Mouse (Mus musculus): ENCODE results near the gene Stoml2. TPM values are rescaled to one million over a fixed set of nuclear protein-coding genes. Genes with fewer than 3 reads are reported as not detected.
"Not testable (repeated sequence)": the region's sequence is repeated elsewhere in the genome, so short reads cannot be mapped to it uniquely, and the experiment has no call there.

Stoml2 gene
- polyA plus RNA-seq, 1 experiment from 2014 or later, result 318 TPM

GRCm38 (mm10) chr4:42980467-42980866, 51.0 kb downstream of the Stoml2 start:
- not testable (repeated sequence) for H3K27me3 ChIP-seq (replicated peaks); H3K4me3 ChIP-seq (replicated peaks); H3K27ac ChIP-seq; H3K4me2 ChIP-seq (replicated peaks); H3K4me1 ChIP-seq (replicated peaks); H3K9me3 ChIP-seq; H3K9ac ChIP-seq
- H3K36me3 ChIP-seq, result peaks cover 25% of the 10 kb centered on the region
- ATAC-seq, result peak; percentile 49; the same call in 1 of the 2 replicates
- WGBS, result 91% methylated on average over 8 of the region's 8 CpGs

DNA sequence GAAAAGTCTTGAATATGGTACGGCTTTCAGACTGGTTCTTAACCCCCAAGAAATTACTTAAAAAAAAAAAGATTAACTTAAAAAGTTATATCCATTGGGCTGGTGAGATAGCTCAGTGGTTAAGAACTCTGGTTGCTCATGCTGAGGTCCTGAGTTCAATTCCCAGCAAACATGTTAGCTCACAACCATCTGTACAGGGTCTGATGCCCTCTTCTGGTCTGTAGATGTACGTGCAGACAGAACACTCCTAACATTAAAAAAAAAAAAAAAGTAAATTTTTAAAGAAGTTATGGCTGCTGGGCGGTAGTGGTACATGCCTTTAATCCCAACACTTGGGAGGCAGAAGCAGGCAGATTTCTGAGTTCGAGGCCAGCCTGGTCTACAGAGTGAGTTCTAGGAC, 53.4 kb downstream of the Stoml2 start:
- Histone ChIP-seq H3K4me3 (replicated peaks) (no peak overlapping the region), H3K36me3 (peaks cover 8% of the 10 kb centered on the region), H3K9ac (no peak overlapping the region), H3K27ac (no peak overlapping the region), H3K9me3 (no peaks in the 10 kb centered on the region), H3K27me3 (replicated peaks) (no peaks in the 10 kb centered on the region), H3K4me2 (replicated peaks) (no peak overlapping the region), H3K4me1 (replicated peaks) (no peaks in the 10 kb centered on the region)
- WGBS, result 93% methylated on average over 4 of the region's 4 CpGs
- ATAC-seq, result no peak

Other genes with a start within 250 kb of the Stoml2 start
- gene Fam205a1, start 177.8 kb downstream of the Stoml2 start, polyA plus RNA-seq (2015; fragmentation: Nextera tagmentation; extraction: Ambion mirVana), result not detected in 2 replicates
- gene Gm12394, start 174.9 kb downstream of the Stoml2 start, polyA plus RNA-seq (2015; fragmentation: Nextera tagmentation; extraction: Ambion mirVana), result 0.09 and 0.10 TPM in 2 replicates
- gene Fam205c, start 157.5 kb downstream of the Stoml2 start, polyA plus RNA-seq (2015; fragmentation: Nextera tagmentation; extraction: Ambion mirVana), result 0.30 and 0.60 TPM in 2 replicates
- 0.82 and 1.6 TPM in 2 replicates for gene Phf24, start 115.0 kb downstream of the Stoml2 start, polyA plus RNA-seq (2015; fragmentation: Nextera tagmentation; extraction: Ambion mirVana)
- 7.3 and 8.4 TPM in 2 replicates for gene Dnajb5, start 81.9 kb downstream of the Stoml2 start, polyA plus RNA-seq (2015; fragmentation: Nextera tagmentation; extraction: Ambion mirVana)
- 0.28 and 0.33 TPM in 2 replicates for gene 1700022I11Rik, start 62.1 kb downstream of the Stoml2 start, polyA plus RNA-seq (2015; fragmentation: Nextera tagmentation; extraction: Ambion mirVana)
- gene Vcp, start 31.2 kb downstream of the Stoml2 start, polyA plus RNA-seq (2015; fragmentation: Nextera tagmentation; extraction: Ambion mirVana), result 461 and 483 TPM in 2 replicates
- gene Fancg, start 21.2 kb downstream of the Stoml2 start, polyA plus RNA-seq (2015; fragmentation: Nextera tagmentation; extraction: Ambion mirVana), result 15.0 and 15.2 TPM in 2 replicates
- 22.9 and 28.2 TPM in 2 replicates for gene Pigo, start 5.9 kb downstream of the Stoml2 start, polyA plus RNA-seq (2015; fragmentation: Nextera tagmentation; extraction: Ambion mirVana)
- gene Fam214b, start 14.5 kb upstream of the Stoml2 start, polyA plus RNA-seq (2015; fragmentation: Nextera tagmentation; extraction: Ambion mirVana), result 7.8 and 7.9 TPM in 2 replicates
- 6.0 and 6.1 TPM in 2 replicates for gene Unc13b, start 27.2 kb upstream of the Stoml2 start, polyA plus RNA-seq (2015; fragmentation: Nextera tagmentation; extraction: Ambion mirVana)
- gene Atp8b5, start 235.4 kb upstream of the Stoml2 start, polyA plus RNA-seq (2015; fragmentation: Nextera tagmentation; extraction: Ambion mirVana), result 0.85 and 1.1 TPM in 2 replicates

All from intestine, embryonic 15.5 days (tissue).